Mouse (Mus musculus): ENCODE results near the gene Sumo3. TPM values are rescaled to one million over a fixed set of nuclear protein-coding genes. Genes with fewer than 3 reads are reported as not detected.

Sumo3 gene
- 400 and 420 TPM in 2 replicates for polyA plus RNA-seq (2016; fragmentation: Nextera tagmentation; extraction: Ambion mirVana)

DNA sequence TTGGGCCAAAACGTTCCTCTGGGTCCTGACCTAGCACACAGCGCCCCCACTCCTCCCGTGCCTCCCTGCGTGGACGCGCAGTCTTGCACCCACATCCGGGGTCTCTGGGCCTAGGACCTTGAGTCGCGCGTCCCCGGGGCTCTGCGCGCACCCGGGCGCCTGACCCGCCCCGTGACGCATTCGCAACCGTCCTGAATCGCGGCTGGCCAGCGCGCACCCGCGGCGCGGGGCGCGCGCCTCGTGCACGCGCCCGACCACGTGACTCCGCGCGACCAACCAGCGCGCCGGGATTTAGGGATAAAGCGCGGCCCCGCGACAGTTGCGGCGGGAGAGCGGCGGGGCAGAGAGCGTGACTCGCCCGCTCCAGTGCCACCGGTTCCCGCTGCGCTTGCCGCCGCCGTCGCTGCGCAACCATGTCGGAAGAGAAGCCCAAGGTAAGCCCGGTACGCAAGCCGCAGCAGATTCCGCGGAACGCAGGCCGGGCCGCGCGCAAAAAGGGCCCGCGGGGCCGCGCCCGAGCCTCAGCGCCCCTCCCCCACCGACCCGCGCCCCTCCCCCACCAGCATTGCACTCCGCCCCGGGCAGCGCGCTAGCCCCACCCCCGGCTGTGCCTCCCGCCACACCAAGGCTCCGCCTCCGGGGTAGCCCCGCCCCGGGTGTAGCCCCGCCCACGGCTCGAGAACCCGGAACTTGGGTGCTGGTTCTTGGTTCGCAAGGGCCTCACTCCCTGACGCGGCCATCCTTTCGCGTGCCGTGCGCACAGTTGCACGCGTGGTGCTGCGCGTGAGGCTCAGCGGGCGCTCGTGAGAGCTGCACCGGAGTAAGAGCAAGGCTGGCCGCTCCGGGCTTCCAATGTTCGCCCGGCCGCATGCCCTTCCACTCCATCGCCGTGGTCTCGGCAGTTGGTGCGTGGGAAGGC lies at the start of gene Sumo3, which contains the start of gene Gm49325:
Gene Sumo3 (plus strand): TSS at position 190 of the 919 bp plus-strand sequence.
Gene Gm49325 (plus strand): TSS at position 290 of the 919 bp plus-strand sequence.
- Histone ChIP-seq H3K4me1 (peaks cover 24% of the 10 kb centered on the region), H3K9me3 (replicated peaks) (no peaks in the 10 kb centered on the region), H3K27ac (peak within 1 kb of the TSS; percentile 99), H3K36me3 (peaks cover 33% of the 10 kb centered on the region), H3K27me3 (ENCODE audit: low read depth, poor library complexity, severe bottlenecking) (no peaks in the 10 kb centered on the region), H3K4me3 (peak within 1 kb of the TSS; percentile 87)
- DNase-seq (ENCODE audit: low spot score): peak; percentile 96
- WGBS: 2% methylated on average over 104 of the region's 119 CpGs

DNA sequence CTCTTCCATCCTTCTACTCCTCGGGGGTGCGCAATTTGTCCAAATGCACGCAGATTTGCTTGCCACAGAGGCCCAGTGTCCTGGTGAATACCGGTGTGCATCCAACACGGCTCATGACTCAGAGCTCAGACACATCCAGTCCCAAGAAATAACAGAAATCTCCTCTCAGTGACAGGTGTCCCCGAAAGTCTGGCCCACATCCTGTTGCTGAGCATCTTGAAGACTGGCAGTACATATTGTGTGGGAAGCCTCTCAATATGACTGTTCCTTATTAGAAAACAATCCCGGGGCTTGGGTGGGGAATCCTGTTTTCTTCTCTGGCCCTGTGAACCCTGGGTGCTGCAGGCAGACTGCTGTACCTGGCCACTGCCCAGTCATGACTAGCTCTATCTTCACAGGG lies 49.3 kb upstream of the Sumo3 start:
- no peak for DNase-seq (ENCODE audit: low spot score)
- no peaks in the 10 kb centered on the region for H3K4me1 ChIP-seq
- H3K9me3 ChIP-seq (replicated peaks): no peaks in the 10 kb centered on the region
- H3K27me3 ChIP-seq (ENCODE audit: low read depth, poor library complexity, severe bottlenecking): no peaks in the 10 kb centered on the region
- no peak overlapping the region for H3K4me3 ChIP-seq
- no peak overlapping the region for H3K27ac ChIP-seq
- H3K36me3 ChIP-seq: no peaks in the 10 kb centered on the region
- 86% methylated on average over 7 of the region's 7 CpGs for WGBS

DNA sequence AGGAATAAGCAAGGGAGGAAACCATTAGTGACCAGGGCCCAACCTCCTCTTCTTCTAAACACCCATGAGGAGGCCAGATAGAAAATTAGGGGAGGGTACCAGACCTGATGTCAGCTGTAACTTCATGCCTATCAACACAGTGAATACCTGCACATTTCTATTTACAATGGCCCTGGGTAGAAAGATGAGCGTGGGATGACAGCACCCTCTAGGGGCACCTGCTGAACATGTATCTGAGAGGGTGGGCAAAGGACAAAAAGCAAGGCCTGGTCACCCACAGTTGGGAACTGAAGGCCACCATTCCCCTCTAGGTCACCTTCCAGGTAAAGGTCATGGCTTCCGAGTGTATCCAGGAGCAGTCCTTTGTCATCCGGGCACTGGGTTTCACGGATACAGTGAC lies 48.3 kb upstream of the Sumo3 start:
- no peak for DNase-seq (ENCODE audit: low spot score)
- no peaks in the 10 kb centered on the region for H3K9me3 ChIP-seq (replicated peaks)
- H3K27me3 ChIP-seq (ENCODE audit: low read depth, poor library complexity, severe bottlenecking): no peaks in the 10 kb centered on the region
- WGBS: 91% methylated on average over 4 of the region's 4 CpGs
- H3K27ac ChIP-seq: no peak overlapping the region
- no peak overlapping the region for H3K4me3 ChIP-seq
- no peaks in the 10 kb centered on the region for H3K36me3 ChIP-seq
- H3K4me1 ChIP-seq: no peaks in the 10 kb centered on the region

DNA sequence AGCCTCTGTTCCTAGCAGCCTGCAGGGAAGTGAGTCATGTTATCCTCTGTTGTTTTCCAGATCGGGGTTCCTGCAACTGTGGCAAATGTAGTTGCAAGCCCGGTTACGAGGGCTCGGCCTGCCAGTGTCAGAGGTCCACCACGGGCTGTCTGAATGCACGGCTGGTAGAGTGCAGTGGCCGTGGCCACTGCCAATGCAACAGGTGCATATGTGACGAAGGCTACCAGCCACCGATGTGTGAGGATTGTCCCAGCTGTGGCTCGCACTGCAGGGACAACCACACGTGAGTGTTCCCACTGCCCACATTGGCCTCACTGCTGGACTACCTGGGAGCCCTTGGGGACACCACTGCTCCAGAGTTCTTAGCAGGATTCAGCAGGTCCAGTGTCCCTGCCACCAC lies 45.8 kb upstream of the Sumo3 start:
- Histone ChIP-seq H3K27ac (no peak overlapping the region), H3K36me3 (no peaks in the 10 kb centered on the region), H3K9me3 (replicated peaks) (no peaks in the 10 kb centered on the region), H3K4me3 (no peak overlapping the region), H3K4me1 (no peaks in the 10 kb centered on the region), H3K27me3 (ENCODE audit: low read depth, poor library complexity, severe bottlenecking) (no peaks in the 10 kb centered on the region)
- WGBS: 88% methylated on average over 11 of the region's 11 CpGs
- no peak for DNase-seq (ENCODE audit: low spot score)

DNA sequence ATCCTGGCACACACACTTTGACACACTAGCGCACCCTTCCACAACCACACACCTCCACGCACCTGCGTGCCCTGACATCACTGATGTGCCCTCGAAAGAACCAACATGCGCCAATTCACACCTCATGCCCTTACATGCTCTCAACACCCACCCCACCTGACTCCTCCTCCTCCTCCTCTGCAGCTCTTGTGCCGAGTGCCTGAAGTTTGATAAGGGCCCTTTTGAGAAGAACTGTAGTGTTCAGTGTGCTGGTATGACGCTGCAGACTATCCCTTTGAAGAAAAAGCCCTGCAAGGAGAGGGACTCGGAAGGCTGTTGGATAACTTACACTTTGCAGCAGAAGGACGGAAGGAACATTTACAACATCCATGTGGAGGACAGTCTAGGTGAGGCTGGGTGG lies 45.1 kb upstream of the Sumo3 start:
- Histone ChIP-seq H3K4me3 (no peak overlapping the region), H3K27ac (no peak overlapping the region), H3K27me3 (ENCODE audit: low read depth, poor library complexity, severe bottlenecking) (no peaks in the 10 kb centered on the region), H3K9me3 (replicated peaks) (no peaks in the 10 kb centered on the region), H3K4me1 (no peaks in the 10 kb centered on the region), H3K36me3 (no peaks in the 10 kb centered on the region)
- no peak for DNase-seq (ENCODE audit: low spot score)
- WGBS: 86% methylated on average over 9 of the region's 9 CpGs

DNA sequence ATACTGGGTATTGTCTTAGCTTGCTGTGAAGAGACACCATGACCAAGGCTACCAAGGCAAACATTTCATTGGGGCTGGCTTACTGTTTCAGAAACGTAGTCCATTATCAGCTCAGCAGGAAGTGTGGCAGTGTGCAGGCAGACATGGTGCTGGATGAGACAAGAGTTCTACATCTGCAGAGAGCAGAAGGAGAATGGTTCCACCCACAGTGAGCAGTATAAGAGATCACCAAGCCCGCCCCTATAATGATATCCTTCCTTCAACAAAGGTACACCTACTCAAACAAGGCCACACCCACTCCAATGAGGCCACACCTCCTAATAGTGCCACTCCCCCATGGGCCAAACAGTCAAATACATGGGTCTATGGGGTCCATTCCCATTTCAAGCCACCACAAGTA lies 44.4 kb upstream of the Sumo3 start:
- H3K4me3 ChIP-seq: no peak overlapping the region
- no peak overlapping the region for H3K27ac ChIP-seq
- WGBS: 80% methylated on average over 2 of the region's 2 CpGs
- no peak for DNase-seq (ENCODE audit: low spot score)
- H3K27me3 ChIP-seq (ENCODE audit: low read depth, poor library complexity, severe bottlenecking): no peaks in the 10 kb centered on the region
- no peaks in the 10 kb centered on the region for H3K4me1 ChIP-seq
- no peaks in the 10 kb centered on the region for H3K9me3 ChIP-seq (replicated peaks)
- H3K36me3 ChIP-seq: no peaks in the 10 kb centered on the region

DNA sequence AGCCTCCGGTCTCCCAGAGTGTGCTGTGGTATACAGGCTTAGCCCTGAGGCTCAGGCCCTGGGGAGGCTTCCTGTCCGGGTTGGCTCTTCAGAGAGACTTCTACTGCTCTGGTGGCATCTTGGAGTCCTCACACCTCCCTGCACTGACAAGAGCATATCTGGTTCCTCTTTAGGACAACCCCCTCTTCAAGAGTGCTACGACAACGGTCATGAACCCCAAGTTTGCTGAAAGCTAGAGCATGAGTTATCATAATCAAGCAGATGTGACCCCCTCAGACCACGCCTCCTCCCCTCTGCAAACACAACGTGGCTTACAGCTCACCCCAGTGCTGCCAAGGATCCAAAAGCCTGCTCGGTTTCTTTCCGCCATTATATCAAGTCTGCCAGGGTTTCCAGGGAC lies 40.9 kb upstream of the Sumo3 start:
- no peak for DNase-seq (ENCODE audit: low spot score)
- WGBS: 88% methylated on average over 8 of the region's 8 CpGs
- H3K4me1 ChIP-seq: peaks cover 12% of the 10 kb centered on the region

DNA sequence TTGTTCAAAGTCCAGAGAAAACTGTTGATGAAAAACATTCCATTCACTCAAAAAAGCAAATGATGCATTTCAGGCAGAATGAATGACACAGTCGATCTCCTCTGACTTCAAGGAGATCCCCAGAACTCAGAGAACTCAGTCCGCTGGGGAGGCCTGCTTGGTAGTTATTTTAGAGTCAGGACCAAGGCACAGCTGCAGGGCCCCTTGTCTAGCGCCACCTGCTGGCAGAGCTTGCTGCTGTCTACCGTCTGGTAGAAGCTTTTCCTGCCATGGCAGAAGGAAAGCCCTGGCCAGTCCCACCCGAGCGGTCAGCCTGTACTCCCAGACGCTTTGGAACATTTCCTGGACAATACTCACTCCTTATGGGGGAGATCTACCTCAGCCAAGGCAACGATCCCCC lies 39.2 kb upstream of the Sumo3 start:
- WGBS: 36% methylated on average over 8 of the region's 8 CpGs
- Histone ChIP-seq H3K9me3 (replicated peaks) (no peaks in the 10 kb centered on the region), H3K27me3 (ENCODE audit: low read depth, poor library complexity, severe bottlenecking) (no peaks in the 10 kb centered on the region), H3K36me3 (no peaks in the 10 kb centered on the region), H3K4me3 (no peak overlapping the region), H3K27ac (no peak overlapping the region), H3K4me1 (peaks cover 12% of the 10 kb centered on the region)
- peak; percentile 85 for DNase-seq (ENCODE audit: low spot score)

More for the DNA sequence above, 40.9 kb upstream of the Sumo3 start:
- Histone ChIP-seq H3K9me3 (replicated peaks) (no peaks in the 10 kb centered on the region), H3K36me3 (no peaks in the 10 kb centered on the region), H3K27me3 (ENCODE audit: low read depth, poor library complexity, severe bottlenecking) (no peaks in the 10 kb centered on the region), H3K4me3 (no peak overlapping the region), H3K27ac (no peak overlapping the region)

DNA sequence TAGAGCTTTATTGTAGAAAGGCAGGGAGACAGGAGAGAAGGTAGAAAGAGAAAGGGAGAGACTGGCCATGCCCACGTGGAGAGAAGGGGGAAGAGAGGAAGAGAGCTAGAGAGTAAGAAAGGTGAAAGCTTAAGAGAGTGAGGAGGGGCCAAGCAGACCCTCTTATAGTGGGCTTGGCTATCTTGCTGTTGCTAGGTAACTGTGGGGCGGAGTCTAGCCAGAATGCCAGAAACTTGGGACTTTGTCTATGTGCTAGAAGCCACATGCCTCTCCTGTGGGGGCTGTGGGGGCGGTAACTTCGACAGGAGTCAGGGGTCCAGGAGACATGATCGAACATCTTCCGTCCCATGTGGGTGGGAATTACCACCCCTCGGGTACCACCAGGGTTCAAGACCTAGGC lies 36.4 kb upstream of the Sumo3 start:
- H3K27ac ChIP-seq: no peak overlapping the region
- 43% methylated on average over 7 of the region's 7 CpGs for WGBS

DNA sequence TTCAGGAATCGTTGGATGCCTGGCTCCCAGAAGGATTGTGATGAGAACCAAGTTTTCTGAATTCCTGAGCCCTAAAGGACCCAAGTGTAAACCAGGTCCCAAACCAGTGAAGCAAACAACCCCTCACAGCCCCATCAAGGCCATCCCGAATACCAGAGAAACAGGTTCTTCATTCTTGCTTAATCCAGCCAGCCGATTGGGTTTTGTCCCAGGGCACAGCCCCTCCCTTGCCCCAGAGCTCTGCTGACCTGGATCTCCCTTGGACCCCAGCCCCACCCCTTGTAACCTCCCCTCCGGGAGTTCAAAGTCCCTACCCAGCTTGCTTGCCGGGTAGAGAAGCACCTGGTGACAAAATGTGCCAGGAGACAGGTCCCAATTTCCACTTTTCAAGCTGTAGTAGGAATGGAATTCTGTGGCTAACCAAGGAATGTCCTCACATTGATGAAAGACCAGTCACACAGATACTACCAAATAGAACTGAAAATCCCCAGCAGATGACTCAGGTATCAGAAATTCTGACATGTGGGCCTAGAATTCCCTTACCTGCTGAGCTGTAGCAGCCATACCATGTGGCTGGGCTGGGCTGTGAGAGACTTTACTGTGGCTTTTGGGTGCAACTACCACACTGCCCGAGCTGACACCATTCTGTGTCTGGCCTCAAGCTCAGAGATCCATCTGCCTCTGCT lies 35.8 kb upstream of the Sumo3 start:
- 42% methylated on average over 6 of the region's 6 CpGs for WGBS

More for the DNA sequence above, 36.4 kb upstream of the Sumo3 start:
- Histone ChIP-seq H3K27me3 (ENCODE audit: low read depth, poor library complexity, severe bottlenecking) (no peaks in the 10 kb centered on the region), H3K4me3 (no peak overlapping the region), H3K36me3 (no peaks in the 10 kb centered on the region), H3K9me3 (replicated peaks) (no peaks in the 10 kb centered on the region), H3K4me1 (peaks cover 12% of the 10 kb centered on the region)
- DNase-seq (ENCODE audit: low spot score): no peak

DNA sequence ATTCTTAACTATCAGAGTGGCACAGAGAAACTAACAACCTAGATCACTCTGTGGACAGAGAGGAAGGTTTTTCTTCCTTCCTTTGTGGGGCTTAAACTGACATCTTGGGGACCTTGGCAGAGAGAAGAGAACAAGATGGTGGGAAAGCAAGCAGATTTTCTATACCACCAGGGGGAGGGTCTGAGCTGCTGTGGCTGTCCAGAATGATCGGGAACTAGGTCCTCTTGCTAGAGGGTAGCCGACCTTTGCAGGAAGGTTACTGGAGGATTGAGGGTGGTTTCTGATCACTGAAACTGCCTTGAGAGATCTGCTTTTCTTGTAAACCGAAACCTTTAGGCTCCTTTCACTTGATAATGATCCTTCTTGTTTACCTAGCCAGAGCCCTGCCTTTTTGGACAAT lies 33.7 kb upstream of the Sumo3 start:
- no peak overlapping the region for H3K4me3 ChIP-seq
- no peaks in the 10 kb centered on the region for H3K9me3 ChIP-seq (replicated peaks)
- WGBS: 29% methylated on average over 3 of the region's 3 CpGs
- H3K4me1 ChIP-seq: peaks cover 9% of the 10 kb centered on the region
- no peak overlapping the region for H3K27ac ChIP-seq
- H3K27me3 ChIP-seq (ENCODE audit: low read depth, poor library complexity, severe bottlenecking): no peaks in the 10 kb centered on the region
- H3K36me3 ChIP-seq: no peaks in the 10 kb centered on the region
- DNase-seq (ENCODE audit: low spot score): no peak

More for the DNA sequence above, 35.8 kb upstream of the Sumo3 start:
- H3K27ac ChIP-seq: no peak overlapping the region
- no peaks in the 10 kb centered on the region for H3K27me3 ChIP-seq (ENCODE audit: low read depth, poor library complexity, severe bottlenecking)
- H3K9me3 ChIP-seq (replicated peaks): no peaks in the 10 kb centered on the region
- no peak overlapping the region for H3K4me3 ChIP-seq
- H3K36me3 ChIP-seq: no peaks in the 10 kb centered on the region
- peaks cover 12% of the 10 kb centered on the region for H3K4me1 ChIP-seq
- no peak for DNase-seq (ENCODE audit: low spot score)

DNA sequence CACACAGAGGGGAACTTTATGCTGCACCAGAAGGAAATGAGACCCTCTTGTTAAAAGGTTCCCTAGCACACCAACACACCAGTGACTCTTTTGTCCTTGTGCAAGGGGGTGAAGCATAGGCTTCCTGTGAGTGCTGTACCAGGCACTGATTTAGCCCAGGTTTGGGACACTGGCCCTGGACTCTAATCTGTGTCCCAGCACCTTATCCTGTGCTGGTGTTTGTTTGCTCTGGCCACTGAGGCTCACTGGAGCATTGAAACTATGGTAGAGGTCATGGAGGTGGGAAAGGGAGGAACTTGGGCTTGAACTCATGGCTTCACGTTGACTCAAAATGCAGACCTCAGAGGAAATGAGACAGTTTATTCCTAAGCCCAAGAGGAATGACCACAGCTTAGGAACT lies 32.7 kb upstream of the Sumo3 start:
- Histone ChIP-seq H3K27ac (no peak overlapping the region), H3K36me3 (no peaks in the 10 kb centered on the region), H3K27me3 (ENCODE audit: low read depth, poor library complexity, severe bottlenecking) (no peaks in the 10 kb centered on the region), H3K4me3 (no peak overlapping the region), H3K4me1 (peaks cover 9% of the 10 kb centered on the region), H3K9me3 (replicated peaks) (no peaks in the 10 kb centered on the region)
- DNase-seq (ENCODE audit: low spot score): no peak
- WGBS: 81% methylated on average over 1 of the region's 1 CpGs
